Mouse (Mus musculus) stomach, embryonic 15.5 days (tissue): ENCODE results near the gene Slc35f1. TPM values are rescaled to one million over a fixed set of nuclear protein-coding genes. Genes with fewer than 3 reads are reported as not detected.

ENCODE experiments used
- ATAC-seq: fragments of 200-750 bp; cut with Nextera tagmentation; 2 replicates; pipeline ENCODE4 v1.8.0; 2017; ENCODE audit warnings: low read depth, moderate number of reproducible peaks, moderate TSS enrichment; ENCODE audit not compliant: insufficient read depth, low FRiP score
- H3K27ac ChIP-seq: fragments of 300-500 bp; sonication (generic); 2 replicates; pipeline ENCODE4 v1.5.1; 2015; ENCODE audit warnings: mild to moderate bottlenecking, inconsistent platforms
- H3K27me3 ChIP-seq: fragments of 300-500 bp; sonication (generic); replicated peaks from 2 replicates; pipeline ENCODE4 v1.6.1; 2015; ENCODE audit warnings: inconsistent platforms
- H3K36me3 ChIP-seq: fragments of 300-500 bp; sonication (generic); 2 replicates; pipeline ENCODE4 v1.6.1; 2015; ENCODE audit warnings: inconsistent platforms
- H3K4me1 ChIP-seq: fragments of 300-500 bp; sonication (generic); 2 replicates; pipeline ENCODE4 v1.6.1; 2015; ENCODE audit warnings: inconsistent platforms
- H3K4me2 ChIP-seq: fragments of 300-500 bp; sonication (generic); 2 replicates; pipeline ENCODE4 v1.6.1; 2015; ENCODE audit warnings: mild to moderate bottlenecking, inconsistent platforms
- H3K4me3 ChIP-seq: fragments of 300-500 bp; sonication (generic); replicated peaks from 2 replicates; pipeline ENCODE4 v1.5.1; 2015; ENCODE audit warnings: inconsistent platforms
- H3K9ac ChIP-seq: fragments of 300-500 bp; sonication (generic); 2 replicates; pipeline ENCODE4 v1.6.1; 2015; ENCODE audit warnings: inconsistent platforms
- H3K9me3 ChIP-seq: fragments of 300-500 bp; sonication (generic); 2 replicates; pipeline ENCODE4 v1.6.1; 2016; ENCODE audit warnings: inconsistent platforms
- WGBS: fragments of 180-500 bp; shearing (Covaris S2); methylation state at CpG from one replicate; pipeline ENCODE4 v1.1.7; 2015; 5-methylcytosine and 5-hydroxymethylcytosine counted together
- polyA plus RNA-seq: library from polyadenylated mRNA; unstranded; fragments of >200 nt; fragmentation: Nextera tagmentation; extraction: Ambion mirVana; gene quantifications from 2 replicates; pipeline ENCODE4 v1.2.1, GENCODE M21; 2015

Slc35f1 gene
- polyA plus RNA-seq, 1 experiment from 2014 or later, result 3.3 TPM

DNA sequence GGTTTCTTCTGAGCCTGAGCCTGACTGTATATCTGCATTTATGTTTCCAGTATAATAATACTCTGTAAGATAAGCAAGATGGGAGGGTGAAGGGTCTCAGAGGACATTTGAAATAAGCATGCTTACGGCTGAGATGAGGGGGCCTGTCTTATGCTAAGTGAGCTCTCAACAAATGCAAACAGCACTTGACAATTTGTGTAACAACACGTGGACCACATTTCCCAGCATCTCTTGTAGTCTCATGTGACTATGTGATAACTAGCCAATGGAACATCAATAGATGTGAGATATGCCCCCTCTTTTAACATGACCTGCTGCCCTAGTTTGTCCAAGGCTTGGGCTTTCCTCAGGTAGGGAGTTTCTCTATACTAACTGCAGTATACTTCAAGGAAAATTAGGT, 460.0 kb downstream of the Slc35f1 start:
- Histone ChIP-seq H3K36me3 (no peaks in the 10 kb centered on the region), H3K4me3 (no peak overlapping the region), H3K9ac (no peak overlapping the region), H3K4me1 (no peaks in the 10 kb centered on the region), H3K4me2 (no peak overlapping the region), H3K9me3 (no peaks in the 10 kb centered on the region), H3K27me3 (no peaks in the 10 kb centered on the region), H3K27ac (no peak overlapping the region)
- no peak for ATAC-seq
- WGBS, result 62% methylated on average over 2 of the region's 2 CpGs

DNA sequence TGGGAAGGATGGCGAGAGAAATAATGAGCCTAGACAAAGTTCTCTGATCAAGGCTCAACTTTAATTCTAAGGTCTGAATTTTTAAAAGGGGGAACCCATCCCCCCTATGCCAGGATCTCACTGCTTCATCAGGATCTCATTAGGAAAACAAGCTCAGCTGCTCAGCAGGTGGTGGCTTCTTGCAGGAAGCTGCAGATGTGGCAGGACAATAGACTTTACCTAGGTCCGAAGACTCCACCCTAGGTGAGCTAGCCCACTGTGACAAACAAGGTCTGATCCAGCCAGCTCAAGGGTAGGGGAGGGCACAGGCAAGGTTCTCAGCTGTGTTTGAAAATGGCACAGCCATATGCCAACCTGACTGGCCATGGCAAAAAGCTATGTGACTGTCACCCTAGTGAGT, 460.6 kb downstream of the Slc35f1 start:
- no peak for ATAC-seq
- Histone ChIP-seq H3K4me1 (no peaks in the 10 kb centered on the region), H3K4me3 (no peak overlapping the region), H3K4me2 (no peak overlapping the region), H3K9ac (no peak overlapping the region), H3K36me3 (no peaks in the 10 kb centered on the region), H3K9me3 (no peaks in the 10 kb centered on the region), H3K27ac (no peak overlapping the region), H3K27me3 (no peaks in the 10 kb centered on the region)
- 79% methylated on average over 2 of the region's 2 CpGs for WGBS

DNA sequence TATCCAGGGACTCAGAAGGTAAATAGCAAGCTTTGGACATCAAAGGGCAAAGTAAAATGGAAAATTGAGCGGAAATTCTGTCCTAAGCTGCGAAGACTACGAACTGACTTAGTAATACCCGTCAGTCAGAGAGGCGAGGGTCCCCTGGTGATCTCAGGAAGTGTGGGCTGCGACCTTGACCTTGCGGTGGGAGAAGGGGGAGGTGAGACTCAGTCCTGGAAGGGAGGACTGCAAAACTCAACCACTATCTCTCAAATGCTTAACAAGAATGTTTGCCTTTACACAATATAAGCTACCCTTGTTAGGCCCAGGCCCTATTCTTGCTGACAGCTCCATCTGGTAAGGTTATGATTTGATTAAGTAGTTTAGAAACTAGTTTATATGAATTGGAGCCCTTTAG, 466.0 kb downstream of the Slc35f1 start:
- Histone ChIP-seq H3K36me3 (no peaks in the 10 kb centered on the region), H3K27ac (peak overlapping the region; percentile 2; the same call in 1 of the 2 replicates), H3K9me3 (no peaks in the 10 kb centered on the region), H3K9ac (no peak overlapping the region), H3K4me2 (no peak overlapping the region), H3K4me1 (peaks cover 6% of the 10 kb centered on the region; the same call in 1 of the 2 replicates), H3K4me3 (no peak overlapping the region), H3K27me3 (no peaks in the 10 kb centered on the region)
- WGBS, result 28% methylated on average over 7 of the region's 7 CpGs
- no peak; the same call in 1 of the 2 replicates for ATAC-seq

DNA sequence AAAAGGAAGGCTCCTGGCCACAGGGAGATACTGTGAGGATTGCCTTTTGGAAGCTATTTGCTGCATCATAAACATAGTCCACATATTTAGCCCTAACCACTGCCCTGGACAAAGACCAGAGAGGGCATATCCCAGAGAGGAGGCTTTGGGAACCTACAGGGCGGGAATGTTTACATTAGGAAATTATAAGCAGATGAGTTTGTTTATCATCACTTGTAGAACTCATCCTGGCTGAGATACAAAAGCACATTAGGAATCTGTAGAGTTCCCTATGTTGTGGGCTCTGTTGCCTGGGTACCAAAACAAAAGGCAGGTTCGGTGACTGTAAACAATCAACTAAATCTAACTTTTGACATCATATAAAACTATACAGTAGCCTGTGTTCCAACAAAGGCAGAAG, 467.4 kb downstream of the Slc35f1 start:
- Histone ChIP-seq H3K9me3 (no peaks in the 10 kb centered on the region), H3K4me3 (no peak overlapping the region), H3K36me3 (no peaks in the 10 kb centered on the region), H3K4me1 (peaks cover 6% of the 10 kb centered on the region; the same call in 1 of the 2 replicates), H3K27ac (no peak overlapping the region), H3K9ac (no peak overlapping the region), H3K27me3 (no peaks in the 10 kb centered on the region), H3K4me2 (no peak overlapping the region)
- WGBS, result 47% methylated on average over 2 of the region's 2 CpGs
- ATAC-seq, result no peak; the same call in 1 of the 2 replicates
